Mouse (Mus musculus) retina, postnatal 7 days (tissue): ENCODE results near the gene Errfi1.
"Not testable (repeated sequence)": the region's sequence is repeated elsewhere in the genome, so short reads cannot be mapped to it uniquely, and the experiment has no call there.

Experiments used
- DNase-seq: peaks from one replicate; pipeline ENCODE4 v3.0.0-alpha.2; 2012; ENCODE audit warnings: low read depth, low spot score

Errfi1 gene

GRCm38 (mm10) chr4:150846316-150846715 lies 7.4 kb upstream of the Errfi1 start:
- no peak for DNase-seq

GRCm38 (mm10) chr4:150849964-150850363 lies 3.8 kb upstream of the Errfi1 start:
- no peak for DNase-seq

- DNase-seq: no peak
These were observed 2.8 kb upstream of the Errfi1 start for GRCm38 (mm10) chr4:150850893-150851292.

GRCm38 (mm10) chr4:150852045-150852444 lies 1.7 kb upstream of the Errfi1 start:
- DNase-seq: no peak

- DNase-seq: no peak
These were observed 1.2 kb upstream of the Errfi1 start for GRCm38 (mm10) chr4:150852479-150852878.

- DNase-seq: peak; percentile 94
These were observed 1.1 kb downstream of the Errfi1 start for GRCm38 (mm10) chr4:150854839-150855246.

GRCm38 (mm10) chr4:150855346-150855745 lies 1.6 kb downstream of the Errfi1 start:
- no peak for DNase-seq

- DNase-seq: no peak
These were observed 6.8 kb downstream of the Errfi1 start for GRCm38 (mm10) chr4:150860526-150860925.

- DNase-seq: no peak
These were observed 7.4 kb downstream of the Errfi1 start for GRCm38 (mm10) chr4:150861161-150861560.

GRCm38 (mm10) chr4:150862626-150863375 lies 9.1 kb downstream of the Errfi1 start:
- DNase-seq: no peak

GRCm38 (mm10) chr4:150865371-150865770 lies 11.7 kb downstream of the Errfi1 start:
- no peak for DNase-seq

GRCm38 (mm10) chr4:150866069-150866468 lies 12.3 kb downstream of the Errfi1 start:
- DNase-seq: no peak

- no peak for DNase-seq
These were observed 12.8 kb downstream of the Errfi1 start for GRCm38 (mm10) chr4:150866494-150866893.

- DNase-seq: no peak
These were observed 14.4 kb downstream of the Errfi1 start for GRCm38 (mm10) chr4:150868161-150868560.

GRCm38 (mm10) chr4:150868859-150869258 lies 15.1 kb downstream of the Errfi1 start:
- DNase-seq: no peak

GRCm38 (mm10) chr4:150869276-150870197 lies 15.8 kb downstream of the Errfi1 start:
- no peak for DNase-seq

- no peak for DNase-seq
These were observed 17.3 kb downstream of the Errfi1 start for GRCm38 (mm10) chr4:150870963-150871391.

- no peak for DNase-seq
These were observed 17.8 kb downstream of the Errfi1 start for GRCm38 (mm10) chr4:150871392-150872138.

- no peak for DNase-seq
These were observed 18.5 kb downstream of the Errfi1 start for GRCm38 (mm10) chr4:150872139-150872651.

- DNase-seq: no peak
These were observed 19.0 kb downstream of the Errfi1 start for GRCm38 (mm10) chr4:150872681-150873080.

GRCm38 (mm10) chr4:150874416-150874815 lies 20.7 kb downstream of the Errfi1 start:
- not testable (repeated sequence) for DNase-seq

GRCm38 (mm10) chr4:150875393-150875792 lies 21.7 kb downstream of the Errfi1 start:
- no peak for DNase-seq
